Mouse (Mus musculus) ovary, postnatal 36 days (tissue): ENCODE results near the gene Lrif1.
"Not testable (repeated sequence)": the region's sequence is repeated elsewhere in the genome, so short reads cannot be mapped to it uniquely, and the experiment has no call there.

Experiments
- DNase-seq: peaks from one replicate; pipeline ENCODE4 v3.0.0; 2022; ENCODE audit warnings: low spot score, mixed read lengths

The Lrif1 gene

GRCm38 (mm10) chr3:106684830-106685229 is at the start of gene Lrif1:
TSS of gene Lrif1 (plus strand) at chr3:106684987.
- DNase-seq: peak; percentile 68

GRCm38 (mm10) chr3:106672811-106673210 is 12.0 kb upstream of the Lrif1 start:
- not testable (repeated sequence) for DNase-seq

- DNase-seq: no peak
These were observed 594 bp downstream of the Lrif1 start for GRCm38 (mm10) chr3:106685381-106685780.

- DNase-seq: peak; percentile 89
These were observed 36.7 kb downstream of the Lrif1 start for GRCm38 (mm10) chr3:106721397-106722027.

GRCm38 (mm10) chr3:106722028-106722945 is 37.5 kb downstream of the Lrif1 start:
- peak; percentile 81 for DNase-seq

GRCm38 (mm10) chr3:106755898-106756297 is 71.1 kb downstream of the Lrif1 start:
- DNase-seq: no peak

- DNase-seq: no peak
These were observed 87.0 kb downstream of the Lrif1 start for GRCm38 (mm10) chr3:106771834-106772233.

GRCm38 (mm10) chr3:106785130-106785529 is 100.3 kb downstream of the Lrif1 start:
- no peak for DNase-seq
